Mouse (Mus musculus) splenic B cell, adult 2 months (primary cell): ENCODE results near the gene Arl4a.

Experiments used
- DNase-seq: peaks from one replicate; pipeline ENCODE4 v3.0.0-alpha.2; 2011; ENCODE audit warnings: low read depth, low spot score
- H3K27me3 ChIP-seq: 2 replicates; pipeline ENCODE4 v1.6.1; 2012; ENCODE audit warnings: mild to moderate bottlenecking, low read length, moderate library complexity, mixed read lengths; ENCODE audit not compliant: control insufficient read depth, poor library complexity, insufficient read depth, severe bottlenecking
- H3K36me3 ChIP-seq: 2 replicates; pipeline ENCODE4 v1.6.1; 2012; ENCODE audit warnings: mild to moderate bottlenecking, low read length, moderate library complexity, mixed read lengths; ENCODE audit not compliant: control insufficient read depth, poor library complexity, insufficient read depth, severe bottlenecking

Arl4a gene

GRCm38 (mm10) chr12:39959166-39959565 is 78.7 kb downstream of the Arl4a start:
- H3K36me3 ChIP-seq: no peaks in the 10 kb centered on the region
- H3K27me3 ChIP-seq: no peaks in the 10 kb centered on the region
- DNase-seq: no peak

GRCm38 (mm10) chr12:39957931-39958671 is 79.7 kb downstream of the Arl4a start:
- no peak for DNase-seq
- Histone ChIP-seq H3K36me3 (no peaks in the 10 kb centered on the region), H3K27me3 (no peaks in the 10 kb centered on the region)

- no peak for DNase-seq
- Histone ChIP-seq H3K27me3 (no peaks in the 10 kb centered on the region; the same call in 1 of the 2 replicates), H3K36me3 (no peaks in the 10 kb centered on the region)
Measured at GRCm38 (mm10) chr12:39956396-39956795, 81.4 kb downstream of the Arl4a start.
